Mouse (Mus musculus) limb, embryonic 12.5 days (tissue): ENCODE data around the gene Pgap3. TPM values are rescaled to one million over a fixed set of nuclear protein-coding genes. Genes with fewer than 3 reads are reported as not detected.

Experiments used
- ATAC-seq: fragments of 200-750 bp; cut with Nextera tagmentation; 2 replicates; pipeline ENCODE4 v1.8.0; 2017; ENCODE audit warnings: low read depth, moderate TSS enrichment; ENCODE audit not compliant: insufficient number of reproducible peaks, insufficient read depth, low FRiP score, low TSS enrichment
- H3K27ac ChIP-seq: fragments of 300-500 bp; sonication (generic); 2 replicates; pipeline ENCODE4 v1.5.1; 2016; ENCODE audit warnings: mild to moderate bottlenecking, moderate library complexity
- H3K27me3 ChIP-seq: fragments of 300-500 bp; sonication (generic); 2 replicates; pipeline ENCODE4 v1.6.1; 2016; ENCODE audit warnings: mild to moderate bottlenecking, moderate library complexity
- H3K36me3 ChIP-seq: fragments of 300-500 bp; sonication (generic); 2 replicates; pipeline ENCODE4 v1.6.1; 2016; ENCODE audit warnings: mild to moderate bottlenecking, moderate library complexity
- H3K4me1 ChIP-seq: fragments of 300-500 bp; sonication (generic); replicated peaks from 2 replicates; pipeline ENCODE4 v1.6.1; 2016
- H3K4me2 ChIP-seq: fragments of 300-500 bp; sonication (generic); 2 replicates; pipeline ENCODE4 v1.6.1; 2016; ENCODE audit warnings: mild to moderate bottlenecking, moderate library complexity
- H3K4me3 ChIP-seq: fragments of 300-500 bp; sonication (generic); replicated peaks from 2 replicates; pipeline ENCODE4 v1.5.1; 2016; ENCODE audit warnings: mild to moderate bottlenecking
- H3K9ac ChIP-seq: fragments of 300-500 bp; sonication (generic); replicated peaks from 2 replicates; pipeline ENCODE4 v1.6.1; 2016; ENCODE audit warnings: mild to moderate bottlenecking, moderate library complexity
- H3K9me3 ChIP-seq: fragments of 300-500 bp; sonication (generic); 2 replicates; pipeline ENCODE4 v1.6.1; 2016; ENCODE audit warnings: mild to moderate bottlenecking, moderate library complexity
- WGBS: fragments of 180-500 bp; shearing (Covaris S2); methylation state at CpG from one replicate; pipeline ENCODE4 v1.1.7; 2016; 5-methylcytosine and 5-hydroxymethylcytosine counted together
- polyA plus RNA-seq: library from polyadenylated mRNA; unstranded; fragments of >200 nt; fragmentation: Nextera tagmentation; extraction: Ambion mirVana; gene quantifications from 2 replicates; pipeline ENCODE4 v1.2.1, GENCODE M21; 2016

Gene Pgap3
- polyA plus RNA-seq, 1 experiment from 2014 or later, result 7.9 TPM

- H3K4me2 ChIP-seq, result no peak overlapping the region
- ATAC-seq, result no peak
- no peak overlapping the region for H3K27ac ChIP-seq
- H3K4me1 ChIP-seq, result peaks cover 4% of the 10 kb centered on the region
- no peaks in the 10 kb centered on the region for H3K9me3 ChIP-seq
- H3K4me3 ChIP-seq, result no peak overlapping the region
- 87% methylated on average over 2 of the region's 2 CpGs for WGBS
- no peak overlapping the region for H3K9ac ChIP-seq
- peaks cover 38% of the 10 kb centered on the region for H3K27me3 ChIP-seq
- peaks cover 44% of the 10 kb centered on the region for H3K36me3 ChIP-seq
These were observed 18.6 kb downstream of the Pgap3 start for GRCm38 (mm10) chr11:98381651-98382050.

- Histone ChIP-seq H3K36me3 (peaks cover 59% of the 10 kb centered on the region), H3K27ac (no peak overlapping the region), H3K9ac (no peak overlapping the region), H3K4me3 (no peak overlapping the region), H3K9me3 (no peaks in the 10 kb centered on the region), H3K4me2 (no peak overlapping the region), H3K27me3 (peaks cover 23% of the 10 kb centered on the region), H3K4me1 (no peaks in the 10 kb centered on the region; the same call in 1 of the 2 replicates)
- ATAC-seq, result no peak
- WGBS, result 82% methylated on average over 6 of the region's 6 CpGs
These were observed 20.2 kb downstream of the Pgap3 start for GRCm38 (mm10) chr11:98380106-98380505.

- peaks cover 16% of the 10 kb centered on the region for H3K27me3 ChIP-seq
- WGBS, result 86% methylated on average over 7 of the region's 7 CpGs
- H3K4me2 ChIP-seq, result no peak overlapping the region
- no peak overlapping the region for H3K9ac ChIP-seq
- H3K9me3 ChIP-seq, result no peaks in the 10 kb centered on the region
- H3K27ac ChIP-seq, result no peak overlapping the region
- ATAC-seq, result no peak
- H3K36me3 ChIP-seq, result peaks cover 67% of the 10 kb centered on the region
- H3K4me1 ChIP-seq, result no peaks in the 10 kb centered on the region; the same call in 1 of the 2 replicates
- H3K4me3 ChIP-seq, result no peak overlapping the region
These were observed 20.9 kb downstream of the Pgap3 start for GRCm38 (mm10) chr11:98379379-98379778.

- no peak overlapping the region for H3K27ac ChIP-seq
- peaks cover 82% of the 10 kb centered on the region for H3K36me3 ChIP-seq
- H3K4me1 ChIP-seq, result no peaks in the 10 kb centered on the region
- no peaks in the 10 kb centered on the region; the same call in 1 of the 2 replicates for H3K27me3 ChIP-seq
- no peak for ATAC-seq
- H3K4me2 ChIP-seq, result no peak overlapping the region
- H3K9ac ChIP-seq, result no peak overlapping the region
- H3K9me3 ChIP-seq, result no peaks in the 10 kb centered on the region
- 86% methylated on average over 11 of the region's 11 CpGs for WGBS
- H3K4me3 ChIP-seq, result no peak overlapping the region
These were observed 22.5 kb downstream of the Pgap3 start for GRCm38 (mm10) chr11:98377787-98378186.

GRCm38 (mm10) chr11:98376756-98377155 lies 23.5 kb downstream of the Pgap3 start:
- Histone ChIP-seq H3K27ac (no peak overlapping the region), H3K4me3 (no peak overlapping the region), H3K9ac (no peak overlapping the region), H3K36me3 (peaks cover 84% of the 10 kb centered on the region), H3K27me3 (no peaks in the 10 kb centered on the region), H3K4me1 (peaks cover 1% of the 10 kb centered on the region; the same call in 1 of the 2 replicates), H3K4me2 (no peak overlapping the region), H3K9me3 (no peaks in the 10 kb centered on the region)
- WGBS, result 69% methylated on average over 5 of the region's 5 CpGs
- ATAC-seq, result no peak

- Histone ChIP-seq H3K4me2 (no peak overlapping the region), H3K4me1 (peaks cover 6% of the 10 kb centered on the region; the same call in 1 of the 2 replicates), H3K27me3 (no peaks in the 10 kb centered on the region), H3K4me3 (no peak overlapping the region), H3K27ac (no peak overlapping the region), H3K9me3 (no peaks in the 10 kb centered on the region), H3K36me3 (peaks cover 66% of the 10 kb centered on the region), H3K9ac (no peak overlapping the region)
- 75% methylated on average over 8 of the region's 8 CpGs for WGBS
- ATAC-seq, result no peak
These were observed 26.0 kb downstream of the Pgap3 start for GRCm38 (mm10) chr11:98374266-98374665.

- ATAC-seq, result no peak
- no peak overlapping the region for H3K4me3 ChIP-seq
- no peak overlapping the region for H3K9ac ChIP-seq
- H3K4me1 ChIP-seq, result peaks cover 6% of the 10 kb centered on the region; the same call in 1 of the 2 replicates
- peaks cover 56% of the 10 kb centered on the region for H3K36me3 ChIP-seq
- H3K4me2 ChIP-seq, result no peak overlapping the region
- 88% methylated on average over 6 of the region's 6 CpGs for WGBS
- H3K9me3 ChIP-seq, result no peaks in the 10 kb centered on the region
- no peaks in the 10 kb centered on the region for H3K27me3 ChIP-seq
- H3K27ac ChIP-seq, result no peak overlapping the region
These were observed 27.0 kb downstream of the Pgap3 start for GRCm38 (mm10) chr11:98373244-98373643.

- Histone ChIP-seq H3K36me3 (peaks cover 48% of the 10 kb centered on the region), H3K4me3 (no peak overlapping the region), H3K27ac (no peak overlapping the region), H3K9ac (no peak overlapping the region), H3K27me3 (no peaks in the 10 kb centered on the region), H3K9me3 (no peaks in the 10 kb centered on the region), H3K4me2 (no peak overlapping the region), H3K4me1 (peaks cover 6% of the 10 kb centered on the region; the same call in 1 of the 2 replicates)
- ATAC-seq, result no peak
- 11% methylated on average over 2 of the region's 2 CpGs for WGBS
These were observed 27.9 kb downstream of the Pgap3 start for GRCm38 (mm10) chr11:98372406-98372805.

- Histone ChIP-seq H3K4me2 (no peak overlapping the region), H3K4me3 (no peak overlapping the region), H3K36me3 (peaks cover 41% of the 10 kb centered on the region), H3K4me1 (peaks cover 6% of the 10 kb centered on the region; the same call in 1 of the 2 replicates), H3K27ac (no peak overlapping the region), H3K9me3 (no peaks in the 10 kb centered on the region), H3K27me3 (no peaks in the 10 kb centered on the region), H3K9ac (peak overlapping the region; percentile 27; the same call in 1 of the 2 replicates)
- no peak for ATAC-seq
- WGBS, result 58% methylated on average over 10 of the region's 10 CpGs
These were observed 28.6 kb downstream of the Pgap3 start for GRCm38 (mm10) chr11:98371556-98372240.

GRCm38 (mm10) chr11:98370588-98370987 lies 29.7 kb downstream of the Pgap3 start:
- Histone ChIP-seq H3K4me2 (no peak overlapping the region), H3K4me1 (peaks cover 6% of the 10 kb centered on the region; the same call in 1 of the 2 replicates), H3K36me3 (peaks cover 30% of the 10 kb centered on the region), H3K27me3 (no peaks in the 10 kb centered on the region), H3K9ac (no peak overlapping the region), H3K9me3 (no peaks in the 10 kb centered on the region), H3K27ac (no peak overlapping the region), H3K4me3 (no peak overlapping the region)
- no peak for ATAC-seq
- WGBS, result 78% methylated on average over 2 of the region's 2 CpGs

- Histone ChIP-seq H3K36me3 (peaks cover 17% of the 10 kb centered on the region), H3K4me2 (no peak overlapping the region), H3K9ac (no peak overlapping the region), H3K9me3 (no peaks in the 10 kb centered on the region), H3K27me3 (no peaks in the 10 kb centered on the region), H3K4me1 (peaks cover 6% of the 10 kb centered on the region; the same call in 1 of the 2 replicates), H3K27ac (no peak overlapping the region), H3K4me3 (no peak overlapping the region)
- WGBS, result 75% methylated on average over 6 of the region's 6 CpGs
- ATAC-seq, result no peak
These were observed 31.0 kb downstream of the Pgap3 start for GRCm38 (mm10) chr11:98369337-98369736.

GRCm38 (mm10) chr11:98367863-98368186 lies 32.5 kb downstream of the Pgap3 start:
- peaks cover 6% of the 10 kb centered on the region; the same call in 1 of the 2 replicates for H3K4me1 ChIP-seq
- H3K36me3 ChIP-seq, result peaks cover 8% of the 10 kb centered on the region; the same call in 1 of the 2 replicates
- no peak overlapping the region for H3K4me3 ChIP-seq
- WGBS, result 88% methylated on average over 7 of the region's 7 CpGs
- no peak overlapping the region for H3K27ac ChIP-seq
- no peaks in the 10 kb centered on the region for H3K27me3 ChIP-seq
- no peaks in the 10 kb centered on the region for H3K9me3 ChIP-seq
- no peak overlapping the region for H3K4me2 ChIP-seq
- no peak for ATAC-seq
- H3K9ac ChIP-seq, result no peak overlapping the region
